Mouse (Mus musculus): Measurements from ENCODE around the gene Ppp2r5e.

- TF ChIP-seq POLR2A (IDR thresholded peaks at IDR 0.05; ENCODE audit: extremely low read depth, insufficient read depth, low read length): no peak
- peak; percentile 16; the same call in 1 of the 2 replicates for TF ChIP-seq CTCF (IDR thresholded peaks at IDR 0.05; ENCODE audit: low read depth, low read length)
Observed at GRCm38 (mm10) chr12:75453027-75453426, 143.0 kb downstream of the Ppp2r5e start.

All from liver, adult 2 months (tissue).